Mouse (Mus musculus) stomach, embryonic 15.5 days (tissue): ENCODE measurements around the gene Krtap29-1. TPM values are rescaled to one million over a fixed set of nuclear protein-coding genes. Genes with fewer than 3 reads are reported as not detected.

Source experiments
- ATAC-seq: fragments of 200-750 bp; cut with Nextera tagmentation; 2 replicates; pipeline ENCODE4 v1.8.0; 2017; ENCODE audit warnings: low read depth, moderate number of reproducible peaks, moderate TSS enrichment; ENCODE audit not compliant: insufficient read depth, low FRiP score
- H3K27ac ChIP-seq: fragments of 300-500 bp; sonication (generic); 2 replicates; pipeline ENCODE4 v1.5.1; 2015; ENCODE audit warnings: mild to moderate bottlenecking, inconsistent platforms
- H3K27me3 ChIP-seq: fragments of 300-500 bp; sonication (generic); replicated peaks from 2 replicates; pipeline ENCODE4 v1.6.1; 2015; ENCODE audit warnings: inconsistent platforms
- H3K36me3 ChIP-seq: fragments of 300-500 bp; sonication (generic); 2 replicates; pipeline ENCODE4 v1.6.1; 2015; ENCODE audit warnings: inconsistent platforms
- H3K4me1 ChIP-seq: fragments of 300-500 bp; sonication (generic); 2 replicates; pipeline ENCODE4 v1.6.1; 2015; ENCODE audit warnings: inconsistent platforms
- H3K4me2 ChIP-seq: fragments of 300-500 bp; sonication (generic); 2 replicates; pipeline ENCODE4 v1.6.1; 2015; ENCODE audit warnings: mild to moderate bottlenecking, inconsistent platforms
- H3K4me3 ChIP-seq: fragments of 300-500 bp; sonication (generic); replicated peaks from 2 replicates; pipeline ENCODE4 v1.5.1; 2015; ENCODE audit warnings: inconsistent platforms
- H3K9ac ChIP-seq: fragments of 300-500 bp; sonication (generic); 2 replicates; pipeline ENCODE4 v1.6.1; 2015; ENCODE audit warnings: inconsistent platforms
- H3K9me3 ChIP-seq: fragments of 300-500 bp; sonication (generic); 2 replicates; pipeline ENCODE4 v1.6.1; 2016; ENCODE audit warnings: inconsistent platforms
- WGBS: fragments of 180-500 bp; shearing (Covaris S2); methylation state at CpG from one replicate; pipeline ENCODE4 v1.1.7; 2015; 5-methylcytosine and 5-hydroxymethylcytosine counted together
- polyA plus RNA-seq: library from polyadenylated mRNA; unstranded; fragments of >200 nt; fragmentation: Nextera tagmentation; extraction: Ambion mirVana; gene quantifications from 2 replicates; pipeline ENCODE4 v1.2.1, GENCODE M21; 2015

The Krtap29-1 gene
- not detected in 2 replicates for polyA plus RNA-seq

DNA sequence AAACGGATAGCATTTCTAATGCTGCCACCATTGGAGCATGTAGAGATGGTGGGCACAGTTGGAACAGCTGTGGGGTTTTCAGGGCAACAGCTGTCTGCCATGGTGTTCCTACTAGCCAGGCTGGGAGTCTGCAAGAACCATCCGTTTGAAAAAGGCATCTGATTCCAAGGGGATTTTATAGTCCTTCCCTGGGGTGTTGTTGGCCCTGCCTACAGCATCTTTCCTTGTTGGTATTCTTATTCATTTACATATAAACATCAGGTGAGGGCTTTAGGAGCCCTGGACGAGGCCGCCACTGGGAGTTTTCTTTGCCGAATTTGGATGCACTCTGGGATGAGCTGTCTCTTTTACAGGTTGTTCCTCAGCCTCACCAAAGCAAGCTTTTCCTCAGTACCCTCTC lies at the start of gene Krtap29-1:
TSS of gene Krtap29-1 (minus strand) at position 101 of the 400 bp plus-strand sequence.
- Histone ChIP-seq H3K27me3 (no peaks in the 10 kb centered on the region), H3K9ac (no peak within 1 kb of the TSS), H3K4me2 (no peak within 1 kb of the TSS), H3K27ac (no peak within 1 kb of the TSS), H3K4me1 (no peaks in the 10 kb centered on the region), H3K9me3 (no peaks in the 10 kb centered on the region), H3K36me3 (no peaks in the 10 kb centered on the region), H3K4me3 (no peak within 1 kb of the TSS)
- no peak for ATAC-seq
- 78% methylated on average over 5 of the region's 5 CpGs for WGBS

DNA sequence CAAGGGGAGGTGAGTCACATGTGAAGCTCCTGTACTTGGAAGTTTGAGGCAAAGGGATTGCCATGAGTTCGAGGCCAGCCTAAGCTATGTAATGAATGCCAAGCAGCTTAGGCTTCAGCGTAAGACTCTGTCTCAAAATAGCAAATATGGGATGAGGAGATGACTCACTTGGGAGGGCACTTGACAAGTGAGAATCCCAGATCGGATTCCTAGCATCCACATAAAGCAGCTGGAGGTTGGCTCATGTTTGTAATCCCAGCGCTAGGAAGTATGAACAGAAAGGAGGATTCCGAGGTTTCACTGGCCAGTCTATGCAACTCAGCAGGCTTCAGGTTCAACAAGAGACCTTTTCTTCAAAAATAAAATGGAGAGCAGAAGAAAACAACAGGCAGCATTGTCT lies 42.6 kb upstream of the Krtap29-1 start:
- H3K4me2 ChIP-seq: no peak overlapping the region
- H3K4me3 ChIP-seq: no peak overlapping the region
- H3K4me1 ChIP-seq: no peaks in the 10 kb centered on the region
- H3K27me3 ChIP-seq: no peaks in the 10 kb centered on the region
- no peak for ATAC-seq
- 65% methylated on average over 5 of the region's 5 CpGs for WGBS
- H3K27ac ChIP-seq: no peak overlapping the region
- no peak overlapping the region for H3K9ac ChIP-seq
- no peaks in the 10 kb centered on the region for H3K9me3 ChIP-seq
- no peaks in the 10 kb centered on the region for H3K36me3 ChIP-seq

DNA sequence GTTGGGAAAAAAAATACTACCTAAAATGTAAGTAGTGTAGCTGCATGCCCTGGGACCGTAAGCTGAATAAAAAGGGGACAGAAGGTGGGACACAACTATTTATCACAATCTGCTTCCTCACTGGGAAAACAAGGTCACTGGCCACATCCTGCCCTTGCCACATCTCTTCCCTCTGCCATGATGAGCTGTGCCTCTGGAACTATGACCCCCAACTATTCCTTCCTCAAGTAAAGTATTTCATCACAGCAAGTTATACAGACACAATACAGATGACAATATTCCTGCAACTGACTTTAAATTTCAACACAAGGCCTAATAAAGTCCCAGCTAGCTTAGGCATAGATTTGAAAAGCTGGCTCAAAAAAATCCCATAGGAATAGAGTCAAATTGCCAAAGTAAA lies 40.6 kb upstream of the Krtap29-1 start:
- H3K9ac ChIP-seq: no peak overlapping the region
- WGBS: 82% methylated on average over 1 of the region's 1 CpGs
- no peaks in the 10 kb centered on the region for H3K36me3 ChIP-seq
- H3K9me3 ChIP-seq: no peaks in the 10 kb centered on the region
- H3K4me1 ChIP-seq: no peaks in the 10 kb centered on the region
- no peak overlapping the region for H3K4me2 ChIP-seq
- H3K4me3 ChIP-seq: no peak overlapping the region
- H3K27ac ChIP-seq: no peak overlapping the region
- H3K27me3 ChIP-seq: no peaks in the 10 kb centered on the region
- ATAC-seq: no peak

DNA sequence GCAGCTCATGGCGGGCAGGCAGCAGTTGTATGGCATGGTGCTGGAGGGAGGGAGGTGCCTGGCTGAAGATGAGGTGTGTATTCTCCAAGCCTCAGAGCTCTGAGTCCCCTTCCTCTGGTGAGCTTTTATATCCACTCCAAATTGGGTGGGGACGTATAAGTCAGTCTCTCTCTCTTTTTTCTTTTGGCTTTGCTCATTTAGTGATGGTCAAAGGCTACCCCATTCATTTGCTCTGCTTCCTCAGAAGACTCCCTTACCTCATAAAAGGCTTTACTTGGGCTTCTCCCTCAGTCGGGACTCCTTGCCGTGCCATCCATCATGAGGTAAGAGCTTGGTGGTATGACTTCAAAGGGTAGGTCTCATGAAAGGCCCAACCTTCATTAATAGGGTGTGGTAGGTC lies 37.3 kb upstream of the Krtap29-1 start, which contains the start of gene Krt33a:
TSS of gene Krt33a (minus strand) at position 101 of the 400 bp plus-strand sequence.
- WGBS: 66% methylated on average over 4 of the region's 4 CpGs
- no peak within 1 kb of the TSS for H3K4me2 ChIP-seq
- ATAC-seq: no peak

DNA sequence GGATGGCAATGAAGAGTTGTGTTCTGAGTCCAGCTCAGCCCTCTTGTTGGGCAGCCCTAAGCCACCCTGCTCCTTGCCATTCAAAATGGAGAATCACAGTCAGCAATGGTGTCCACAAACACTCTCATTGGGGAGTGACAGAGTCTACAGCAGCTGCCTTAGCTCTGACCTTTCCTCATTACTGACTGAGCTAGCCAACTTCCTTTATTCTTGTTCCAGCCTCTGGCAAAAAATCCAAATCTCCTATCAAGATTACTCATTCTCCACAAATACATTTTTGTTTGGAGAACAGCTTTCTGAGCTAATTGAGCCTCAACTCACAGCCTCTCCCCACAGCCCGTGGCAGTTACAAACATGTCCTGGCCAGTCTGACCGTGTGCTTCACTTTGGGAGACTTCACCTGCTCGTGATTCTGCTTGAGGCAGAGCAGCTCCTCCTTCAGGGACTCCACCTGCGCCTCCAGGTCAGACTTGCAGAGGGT lies 34.9 kb upstream of the Krtap29-1 start:
- H3K9ac ChIP-seq: no peak overlapping the region
- WGBS: 39% methylated on average over 4 of the region's 4 CpGs
- H3K4me2 ChIP-seq: no peak overlapping the region
- H3K27ac ChIP-seq: peak overlapping the region; percentile 75
- no peaks in the 10 kb centered on the region for H3K4me1 ChIP-seq
- no peaks in the 10 kb centered on the region for H3K27me3 ChIP-seq
- no peak overlapping the region for H3K4me3 ChIP-seq
- ATAC-seq: peak; percentile 56; the same call in 1 of the 2 replicates
- H3K9me3 ChIP-seq: no peaks in the 10 kb centered on the region
- H3K36me3 ChIP-seq: no peaks in the 10 kb centered on the region

More for the DNA sequence above, 37.3 kb upstream of the Krtap29-1 start, which contains the start of gene Krt33a:
- H3K27me3 ChIP-seq: no peaks in the 10 kb centered on the region
- H3K4me1 ChIP-seq: no peaks in the 10 kb centered on the region
- no peaks in the 10 kb centered on the region for H3K9me3 ChIP-seq
- H3K4me3 ChIP-seq: no peak within 1 kb of the TSS
- H3K36me3 ChIP-seq: no peaks in the 10 kb centered on the region
- H3K9ac ChIP-seq: no peak within 1 kb of the TSS
- no peak within 1 kb of the TSS for H3K27ac ChIP-seq

DNA sequence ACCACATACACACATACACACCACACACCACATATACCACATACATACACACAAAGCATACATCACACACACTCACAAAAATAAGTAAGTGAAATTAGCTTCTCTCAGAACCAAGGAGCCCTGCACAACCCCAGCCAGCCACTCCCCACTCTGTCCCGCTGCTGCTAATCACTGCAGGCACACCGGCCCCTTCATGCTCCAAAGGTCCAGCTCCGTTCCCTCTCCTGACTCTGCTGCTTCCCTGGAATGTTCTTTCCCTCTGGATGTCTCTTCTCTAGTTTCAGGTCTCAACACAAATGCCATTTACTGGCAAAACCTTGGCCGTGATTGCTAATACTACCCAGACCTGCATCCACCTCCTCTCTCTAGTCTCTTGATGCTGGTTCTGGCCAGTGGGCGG lies 31.8 kb upstream of the Krtap29-1 start:
- H3K36me3 ChIP-seq: no peaks in the 10 kb centered on the region
- H3K9ac ChIP-seq: no peak overlapping the region
- no peaks in the 10 kb centered on the region for H3K4me1 ChIP-seq
- no peaks in the 10 kb centered on the region for H3K9me3 ChIP-seq
- ATAC-seq: no peak
- WGBS: 84% methylated on average over 5 of the region's 5 CpGs
- no peak overlapping the region for H3K4me2 ChIP-seq
- H3K27ac ChIP-seq: no peak overlapping the region
- H3K27me3 ChIP-seq: no peaks in the 10 kb centered on the region
- H3K4me3 ChIP-seq: no peak overlapping the region

DNA sequence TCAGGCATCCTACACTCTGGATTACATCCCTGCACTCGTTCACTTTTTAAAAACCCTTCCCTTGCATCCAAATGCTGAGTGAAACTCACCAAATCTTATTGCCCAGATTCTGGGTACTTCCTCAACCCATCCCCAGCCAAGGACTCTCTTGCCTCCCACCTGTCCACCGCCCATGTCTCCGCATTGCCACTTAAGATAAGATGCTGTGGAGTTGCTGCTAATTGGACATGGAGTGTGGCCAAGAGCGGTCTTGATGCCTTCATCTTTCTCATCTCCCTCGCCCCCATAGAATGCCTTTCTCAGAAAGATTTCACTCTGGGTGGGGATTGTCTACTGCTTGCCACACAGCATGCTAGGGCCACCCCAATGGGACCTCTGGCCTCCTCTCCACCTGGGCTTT lies 29.5 kb upstream of the Krtap29-1 start:
- 85% methylated on average over 5 of the region's 5 CpGs for WGBS
- H3K4me1 ChIP-seq: no peaks in the 10 kb centered on the region

DNA sequence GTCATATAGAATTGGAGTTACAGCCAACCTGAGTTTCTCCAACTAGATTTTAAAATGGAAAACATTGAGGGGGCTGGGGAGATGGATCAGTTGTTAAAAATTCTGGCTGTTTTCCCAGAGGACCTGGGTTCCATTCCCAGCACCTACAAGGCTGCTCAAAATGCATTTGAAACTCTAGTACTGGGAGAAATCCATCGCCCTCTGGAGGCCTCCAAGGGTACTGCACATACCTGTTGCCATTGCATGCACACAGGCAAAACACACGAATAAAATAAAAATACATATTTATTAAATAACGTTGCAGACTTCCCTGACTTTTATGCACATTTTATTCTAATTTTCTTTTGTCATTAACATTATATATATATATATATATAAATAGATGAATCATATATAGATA lies 27.8 kb upstream of the Krtap29-1 start:
- Histone ChIP-seq H3K27me3 (no peaks in the 10 kb centered on the region), H3K27ac (no peak overlapping the region), H3K4me3 (no peak overlapping the region), H3K9ac (no peak overlapping the region), H3K4me1 (no peaks in the 10 kb centered on the region), H3K36me3 (no peaks in the 10 kb centered on the region), H3K4me2 (no peak overlapping the region), H3K9me3 (no peaks in the 10 kb centered on the region)
- 56% methylated on average over 3 of the region's 3 CpGs for WGBS
- no peak for ATAC-seq

More for the DNA sequence above, 29.5 kb upstream of the Krtap29-1 start:
- H3K4me3 ChIP-seq: no peak overlapping the region
- no peak overlapping the region for H3K9ac ChIP-seq
- no peak overlapping the region for H3K27ac ChIP-seq
- no peaks in the 10 kb centered on the region for H3K9me3 ChIP-seq
- H3K27me3 ChIP-seq: no peaks in the 10 kb centered on the region
- H3K36me3 ChIP-seq: no peaks in the 10 kb centered on the region
- ATAC-seq: no peak
- no peak overlapping the region for H3K4me2 ChIP-seq

DNA sequence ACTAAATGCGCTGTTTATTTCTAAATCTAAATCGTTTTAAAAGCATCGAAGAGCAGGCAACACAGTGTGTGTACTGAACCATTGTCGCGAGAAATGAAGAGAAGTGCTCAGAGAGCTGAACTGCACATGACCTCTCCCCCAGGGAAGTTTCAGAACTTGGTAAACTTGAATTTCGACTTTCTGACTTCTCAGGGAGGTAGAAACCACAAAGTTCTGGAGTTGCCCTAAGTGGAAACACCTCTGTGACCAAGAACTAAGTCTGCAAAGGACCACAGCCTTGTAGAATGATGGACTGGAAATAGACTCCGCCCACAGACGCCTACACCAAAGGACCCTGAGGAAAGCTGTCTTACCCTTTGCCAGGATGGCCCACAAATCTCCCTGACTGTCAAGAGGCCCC lies 27.1 kb upstream of the Krtap29-1 start:
- Histone ChIP-seq H3K4me1 (no peaks in the 10 kb centered on the region), H3K4me3 (no peak overlapping the region), H3K9ac (no peak overlapping the region), H3K9me3 (no peaks in the 10 kb centered on the region), H3K27me3 (no peaks in the 10 kb centered on the region), H3K36me3 (no peaks in the 10 kb centered on the region), H3K27ac (peak overlapping the region; percentile 32; the same call in 1 of the 2 replicates), H3K4me2 (no peak overlapping the region)
- ATAC-seq: no peak
- WGBS: 67% methylated on average over 8 of the region's 8 CpGs

DNA sequence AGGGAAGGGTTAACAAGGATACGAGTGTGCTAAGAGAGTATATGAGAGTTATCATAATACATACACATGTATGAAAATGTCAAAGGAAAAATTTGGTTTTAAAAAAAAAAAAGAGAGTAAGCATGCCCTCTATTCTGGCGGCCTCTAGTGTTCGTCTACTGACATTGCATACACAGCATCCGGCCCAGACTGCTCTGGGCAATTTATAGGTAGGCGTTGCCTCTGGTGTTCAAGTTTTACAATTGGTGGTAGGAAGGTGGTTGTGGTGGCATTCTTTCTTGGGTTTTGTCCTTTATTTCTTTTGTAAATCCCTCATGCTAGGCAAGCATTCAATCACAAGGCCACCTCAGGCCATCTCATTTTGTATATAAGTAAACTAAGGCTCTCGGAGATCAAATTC lies 26.0 kb upstream of the Krtap29-1 start:
- Histone ChIP-seq H3K27me3 (no peaks in the 10 kb centered on the region), H3K4me2 (no peak overlapping the region), H3K27ac (no peak overlapping the region), H3K4me3 (no peak overlapping the region), H3K9ac (no peak overlapping the region), H3K9me3 (no peaks in the 10 kb centered on the region), H3K4me1 (no peaks in the 10 kb centered on the region), H3K36me3 (no peaks in the 10 kb centered on the region)
- ATAC-seq: no peak
- 20% methylated on average over 6 of the region's 6 CpGs for WGBS

DNA sequence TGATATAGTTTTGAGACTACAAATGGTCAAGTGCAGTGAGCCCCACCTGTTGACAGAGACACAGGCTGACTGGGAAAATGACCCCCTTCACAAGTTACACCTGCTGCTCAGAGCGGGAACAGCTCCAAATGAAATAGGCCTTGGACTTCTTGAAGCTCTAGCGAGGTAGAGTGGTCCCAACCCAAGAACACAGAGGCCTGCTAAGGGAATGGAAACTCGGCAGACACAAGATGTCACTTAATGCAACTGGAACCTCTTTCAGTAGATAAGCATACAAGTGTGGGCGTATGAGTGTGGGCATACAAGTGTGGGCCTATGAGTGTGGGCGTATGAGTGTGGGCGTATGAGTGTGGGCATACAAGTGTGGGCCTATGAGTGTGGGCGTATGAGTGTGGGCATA lies 20.2 kb upstream of the Krtap29-1 start:
- H3K4me3 ChIP-seq: no peak overlapping the region
- H3K27ac ChIP-seq: no peak overlapping the region
- no peak overlapping the region for H3K9ac ChIP-seq
- H3K9me3 ChIP-seq: no peaks in the 10 kb centered on the region
- no peaks in the 10 kb centered on the region for H3K36me3 ChIP-seq
- 87% methylated on average over 7 of the region's 7 CpGs for WGBS
- no peaks in the 10 kb centered on the region for H3K4me1 ChIP-seq
- no peak for ATAC-seq
- no peak overlapping the region for H3K4me2 ChIP-seq
- H3K27me3 ChIP-seq: 0 out of 2 replicates have a peak, but pooled peaks cover 3% of the 10 kb centered on the region

DNA sequence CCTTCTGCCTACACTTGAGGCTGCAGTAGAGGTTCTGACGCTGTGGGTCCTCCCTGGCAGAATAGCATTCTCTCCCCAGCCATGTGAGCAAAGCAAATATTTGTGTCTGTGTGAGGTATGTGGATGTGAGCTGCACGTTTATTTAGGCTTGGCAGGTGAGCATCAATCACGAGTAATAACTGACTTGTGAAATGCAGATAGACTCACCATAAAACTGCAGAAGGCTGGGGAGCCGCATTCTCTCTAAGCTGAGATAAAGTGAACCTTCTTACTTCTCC lies 15.5 kb upstream of the Krtap29-1 start:
- Histone ChIP-seq H3K9me3 (no peaks in the 10 kb centered on the region), H3K27ac (no peak overlapping the region), H3K27me3 (0 out of 2 replicates have a peak, but pooled peaks cover 3% of the 10 kb centered on the region), H3K4me1 (no peaks in the 10 kb centered on the region), H3K4me2 (no peak overlapping the region), H3K36me3 (no peaks in the 10 kb centered on the region), H3K4me3 (no peak overlapping the region), H3K9ac (no peak overlapping the region)
- ATAC-seq: no peak
- WGBS: 27% methylated on average over 4 of the region's 4 CpGs
